Mouse (Mus musculus): ENCODE data around the gene Ccl4. TPM values are rescaled to one million over a fixed set of nuclear protein-coding genes. Genes with fewer than 3 reads are reported as not detected.

Gene Ccl4
- polyA plus RNA-seq (2015; fragmentation: Nextera tagmentation; extraction: Ambion mirVana), result 0.46 and 0.74 TPM in 2 replicates

DNA sequence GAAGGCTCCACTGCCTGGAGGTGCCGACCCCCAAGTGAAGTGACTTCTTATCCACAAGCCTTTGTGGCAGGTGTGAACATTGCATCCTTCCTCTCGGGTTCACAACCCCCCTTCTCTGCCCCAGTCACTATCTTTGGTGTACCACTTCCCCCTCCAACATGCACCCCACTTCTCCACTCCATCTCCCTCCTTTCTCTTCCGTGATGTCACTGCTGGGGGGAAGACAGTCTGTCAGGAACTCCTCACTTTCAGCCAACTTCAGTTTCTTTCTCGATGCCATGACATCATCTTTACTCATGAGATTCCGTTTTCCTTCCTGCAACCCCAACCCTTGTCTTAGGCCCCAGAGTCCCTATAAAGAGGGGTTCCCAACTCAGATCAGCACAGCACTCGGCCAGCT, at the start of gene Ccl4:
Gene Ccl4, plus strand, starts transcription at position 381 of the 400 bp plus-strand sequence.
- no peak within 1 kb of the TSS for H3K9ac ChIP-seq
- H3K27me3 ChIP-seq, result no peaks in the 10 kb centered on the region
- 39% methylated on average over 6 of the region's 6 CpGs for WGBS (ENCODE audit: insufficient replicate concordance)
- H3K4me3 ChIP-seq (replicated peaks), result no peak within 1 kb of the TSS
- no peaks in the 10 kb centered on the region for H3K9me3 ChIP-seq (replicated peaks)
- ATAC-seq (ENCODE audit: low read depth), result no peak
- no peaks in the 10 kb centered on the region for H3K36me3 ChIP-seq
- H3K4me1 ChIP-seq (replicated peaks), result no peaks in the 10 kb centered on the region
- H3K4me2 ChIP-seq, result no peak within 1 kb of the TSS
- no peak within 1 kb of the TSS for H3K27ac ChIP-seq
- DNase-seq, result no peak

DNA sequence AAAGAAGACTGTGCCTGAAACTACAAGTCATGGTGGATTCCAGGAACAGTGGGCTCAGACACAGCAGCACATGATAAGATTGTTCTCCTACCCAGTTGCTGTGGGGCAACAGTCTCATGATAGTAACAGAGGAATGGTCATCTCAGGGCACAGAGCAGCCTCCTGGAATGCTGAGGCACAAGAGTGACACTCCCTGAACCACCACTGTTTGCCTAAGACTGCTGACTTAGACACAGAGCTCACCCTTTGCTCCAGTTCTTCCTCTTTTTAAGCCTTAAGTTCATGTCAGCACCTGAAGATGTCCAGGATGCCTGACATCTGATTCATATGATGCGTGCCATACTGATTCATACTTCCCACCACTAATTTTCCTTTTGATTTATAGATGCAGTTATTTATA, 45.8 kb upstream of the Ccl4 start:
- no peak overlapping the region for H3K4me2 ChIP-seq
- H3K9me3 ChIP-seq (replicated peaks), result no peaks in the 10 kb centered on the region
- no peak overlapping the region for H3K9ac ChIP-seq
- no peaks in the 10 kb centered on the region for H3K27me3 ChIP-seq
- H3K4me1 ChIP-seq (replicated peaks), result no peaks in the 10 kb centered on the region
- no peak for DNase-seq
- no peak for ATAC-seq (ENCODE audit: low read depth)
- H3K36me3 ChIP-seq, result no peaks in the 10 kb centered on the region
- no peak overlapping the region for H3K27ac ChIP-seq
- H3K4me3 ChIP-seq (replicated peaks), result no peak overlapping the region
- 47% methylated on average over 1 of the region's 1 CpGs for WGBS (ENCODE audit: insufficient replicate concordance)

DNA sequence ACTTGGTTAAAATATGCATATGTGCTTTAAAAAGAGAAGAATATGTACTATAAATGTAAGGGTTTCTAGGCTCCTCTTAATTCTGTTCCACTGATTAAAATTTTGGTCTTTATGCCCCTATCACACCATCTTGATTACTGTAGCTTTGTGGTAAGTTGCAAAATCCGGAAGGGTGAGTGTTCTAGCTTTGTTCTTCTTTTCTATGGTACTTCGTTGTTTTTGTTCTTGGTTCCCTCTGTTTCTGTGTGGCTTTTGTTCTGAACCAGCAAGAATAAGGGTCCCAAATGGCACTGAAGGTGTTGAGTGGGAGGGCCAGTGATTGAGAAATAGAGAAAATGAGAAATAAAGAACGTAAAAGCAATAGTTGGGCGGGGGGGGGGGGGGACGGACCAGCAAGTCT, 44.1 kb upstream of the Ccl4 start:
- no peaks in the 10 kb centered on the region for H3K27me3 ChIP-seq
- H3K9ac ChIP-seq, result no peak overlapping the region
- H3K4me1 ChIP-seq (replicated peaks), result no peaks in the 10 kb centered on the region
- H3K27ac ChIP-seq, result no peak overlapping the region
- H3K4me3 ChIP-seq (replicated peaks), result no peak overlapping the region
- no peaks in the 10 kb centered on the region for H3K36me3 ChIP-seq
- no peaks in the 10 kb centered on the region for H3K9me3 ChIP-seq (replicated peaks)
- no peak overlapping the region for H3K4me2 ChIP-seq
- DNase-seq (no peak), ATAC-seq (ENCODE audit: low read depth) (no peak)
- 34% methylated on average over 5 of the region's 5 CpGs for WGBS (ENCODE audit: insufficient replicate concordance)

DNA sequence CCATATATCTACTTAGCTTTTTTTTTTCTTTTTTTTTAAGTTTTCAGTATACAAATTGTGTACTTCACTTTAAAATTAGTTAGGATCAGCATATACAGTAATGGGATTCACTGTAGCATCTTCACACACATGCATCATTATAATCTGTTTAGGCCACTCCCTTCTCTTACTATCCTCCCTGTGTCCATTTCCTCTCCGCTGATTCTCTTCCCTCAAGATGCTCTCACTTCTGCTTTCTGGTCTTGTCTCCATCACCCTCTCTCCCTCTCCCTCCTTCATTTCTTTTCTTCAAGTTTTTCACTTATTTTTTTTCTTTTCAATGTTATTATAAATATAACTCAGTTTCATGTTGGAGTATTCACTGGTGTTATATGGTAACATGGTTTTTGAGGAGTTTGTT, 43.3 kb upstream of the Ccl4 start:
- WGBS (ENCODE audit: insufficient replicate concordance), result 33% methylated on average over 1 of the region's 1 CpGs
- H3K27me3 ChIP-seq, result no peaks in the 10 kb centered on the region
- no peak overlapping the region for H3K9ac ChIP-seq
- ATAC-seq (ENCODE audit: low read depth) (no peak), DNase-seq (no peak)
- no peak overlapping the region for H3K4me2 ChIP-seq
- no peaks in the 10 kb centered on the region for H3K9me3 ChIP-seq (replicated peaks)
- H3K36me3 ChIP-seq, result no peaks in the 10 kb centered on the region
- H3K4me3 ChIP-seq (replicated peaks), result no peak overlapping the region
- no peak overlapping the region for H3K27ac ChIP-seq
- no peaks in the 10 kb centered on the region for H3K4me1 ChIP-seq (replicated peaks)

DNA sequence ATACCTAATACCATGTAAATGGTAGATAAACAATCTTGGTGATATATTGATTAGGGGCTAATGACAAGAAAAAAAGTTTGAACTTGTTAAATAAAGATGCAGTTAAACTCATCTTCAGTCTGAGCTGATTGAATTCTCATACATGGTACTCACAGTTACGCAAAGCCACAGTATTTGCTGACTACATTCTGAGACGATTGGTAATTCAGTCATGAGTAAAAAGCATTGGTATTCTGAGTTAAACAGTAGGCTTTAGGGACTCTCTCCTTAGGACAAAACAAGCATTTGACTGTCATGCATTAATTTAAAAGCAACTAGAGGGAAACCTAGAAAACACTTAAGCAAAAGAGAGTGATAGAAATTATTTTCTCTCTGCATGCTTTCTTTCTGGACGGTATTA, 38.8 kb upstream of the Ccl4 start:
- DNase-seq (no peak), ATAC-seq (ENCODE audit: low read depth) (no peak)
- no peak overlapping the region for H3K4me3 ChIP-seq (replicated peaks)
- H3K4me1 ChIP-seq (replicated peaks), result no peaks in the 10 kb centered on the region
- no peaks in the 10 kb centered on the region for H3K36me3 ChIP-seq
- H3K4me2 ChIP-seq, result no peak overlapping the region
- no peak overlapping the region for H3K9ac ChIP-seq
- H3K27me3 ChIP-seq, result no peaks in the 10 kb centered on the region
- no peak overlapping the region for H3K27ac ChIP-seq
- no peaks in the 10 kb centered on the region for H3K9me3 ChIP-seq (replicated peaks)
- WGBS (ENCODE audit: insufficient replicate concordance), result 65% methylated on average over 3 of the region's 3 CpGs

DNA sequence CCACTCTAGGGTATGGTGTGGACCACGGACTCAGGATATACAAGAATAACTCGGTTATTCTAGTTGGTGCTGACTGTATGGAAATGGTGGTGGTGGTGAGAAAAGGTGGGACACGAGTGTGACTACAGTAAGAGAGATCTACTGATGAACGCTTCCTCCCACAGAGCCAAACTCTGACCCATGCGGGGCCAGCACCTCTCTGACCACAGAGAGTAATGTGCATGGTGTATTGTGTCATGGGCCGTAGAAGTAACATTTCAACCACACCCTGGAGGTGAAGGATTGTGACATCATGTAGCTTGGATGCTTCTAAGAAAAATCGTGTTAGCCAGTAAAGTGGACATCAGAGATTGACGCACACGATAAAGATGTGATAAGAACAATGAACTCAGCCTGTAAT, 33.6 kb upstream of the Ccl4 start:
- 53% methylated on average over 9 of the region's 9 CpGs for WGBS (ENCODE audit: insufficient replicate concordance)
- H3K4me2 ChIP-seq, result no peak overlapping the region
- H3K27ac ChIP-seq, result no peak overlapping the region
- H3K36me3 ChIP-seq, result no peaks in the 10 kb centered on the region
- DNase-seq, result no peak
- no peaks in the 10 kb centered on the region for H3K9me3 ChIP-seq (replicated peaks)
- H3K27me3 ChIP-seq, result no peaks in the 10 kb centered on the region
- no peaks in the 10 kb centered on the region for H3K4me1 ChIP-seq (replicated peaks)
- no peak for ATAC-seq (ENCODE audit: low read depth)
- H3K9ac ChIP-seq, result no peak overlapping the region
- H3K4me3 ChIP-seq (replicated peaks), result no peak overlapping the region

DNA sequence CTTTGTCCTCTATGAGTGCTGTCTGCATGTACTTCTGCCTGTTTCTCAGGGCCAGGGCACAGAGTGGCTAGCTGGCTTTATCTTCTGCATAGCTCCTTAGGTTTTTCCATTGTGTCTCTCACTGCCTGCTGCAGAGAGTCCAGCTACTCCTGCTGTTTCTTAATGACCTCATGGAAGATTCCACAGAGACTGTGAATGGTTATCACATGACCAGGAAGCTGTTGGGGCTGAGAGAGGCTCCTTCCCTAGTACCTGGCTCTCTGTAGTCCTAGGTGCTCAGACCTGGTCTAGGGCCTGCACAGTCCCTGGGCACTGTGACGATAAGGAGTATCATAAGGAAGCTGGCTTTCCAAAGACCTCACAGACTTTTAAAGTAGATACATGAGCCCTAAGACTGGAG, 31.8 kb upstream of the Ccl4 start:
- no peak for ATAC-seq (ENCODE audit: low read depth)
- Histone ChIP-seq H3K36me3 (no peaks in the 10 kb centered on the region), H3K9ac (no peak overlapping the region), H3K27ac (no peak overlapping the region), H3K4me1 (replicated peaks) (no peaks in the 10 kb centered on the region), H3K4me2 (no peak overlapping the region), H3K9me3 (replicated peaks) (no peaks in the 10 kb centered on the region), H3K4me3 (replicated peaks) (no peak overlapping the region), H3K27me3 (no peaks in the 10 kb centered on the region)
- 84% methylated on average over 1 of the region's 1 CpGs for WGBS (ENCODE audit: insufficient replicate concordance)
- no peak for DNase-seq

DNA sequence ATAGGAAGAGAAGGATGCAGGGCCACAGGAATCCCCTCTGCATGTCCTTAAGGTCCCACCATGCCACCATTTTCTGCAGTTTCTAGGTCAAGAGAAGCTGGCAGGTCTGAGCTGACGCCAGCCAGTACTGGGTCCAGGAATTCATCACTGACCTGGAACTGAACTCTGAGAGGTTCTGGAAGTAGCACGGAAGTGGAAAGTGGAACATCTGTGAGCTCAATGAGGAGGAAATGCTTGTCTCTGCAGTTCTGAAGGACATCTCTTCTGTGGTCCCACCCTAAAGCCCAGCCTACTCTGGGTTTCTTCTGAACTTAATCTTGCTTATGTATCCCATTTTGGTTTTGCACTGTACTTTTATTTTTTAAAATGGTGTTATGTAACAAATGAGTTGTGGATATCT, 31.3 kb upstream of the Ccl4 start:
- ATAC-seq (ENCODE audit: low read depth) (no peak), DNase-seq (no peak)
- WGBS (ENCODE audit: insufficient replicate concordance), result 38% methylated on average over 2 of the region's 2 CpGs
- Histone ChIP-seq H3K36me3 (no peaks in the 10 kb centered on the region), H3K9ac (no peak overlapping the region), H3K4me1 (replicated peaks) (no peaks in the 10 kb centered on the region), H3K4me2 (no peak overlapping the region), H3K27ac (no peak overlapping the region), H3K9me3 (replicated peaks) (no peaks in the 10 kb centered on the region), H3K4me3 (replicated peaks) (no peak overlapping the region), H3K27me3 (no peaks in the 10 kb centered on the region)

DNA sequence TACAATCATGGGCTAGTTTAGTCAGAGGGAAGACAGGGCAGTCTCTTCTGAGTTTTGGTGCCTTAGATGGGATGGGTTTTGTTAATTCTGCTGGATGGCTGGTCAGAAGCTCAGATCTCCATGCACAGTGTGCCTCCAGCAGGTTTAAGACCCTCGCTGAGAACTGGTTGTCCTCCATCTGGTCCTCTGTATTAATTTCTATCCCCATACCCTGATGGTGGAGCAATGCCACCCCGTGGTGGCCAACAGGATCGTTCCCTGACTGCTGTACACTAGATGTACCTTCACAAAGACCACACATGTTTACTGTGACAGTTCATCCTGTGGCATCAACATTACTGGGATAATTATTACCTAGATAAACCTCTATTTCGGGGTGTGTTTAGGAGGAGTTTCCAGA, 29.6 kb upstream of the Ccl4 start:
- Histone ChIP-seq H3K4me2 (no peak overlapping the region), H3K9me3 (replicated peaks) (no peaks in the 10 kb centered on the region), H3K27me3 (no peaks in the 10 kb centered on the region), H3K4me1 (replicated peaks) (no peaks in the 10 kb centered on the region), H3K9ac (no peak overlapping the region), H3K4me3 (replicated peaks) (no peak overlapping the region), H3K27ac (no peak overlapping the region), H3K36me3 (no peaks in the 10 kb centered on the region)
- WGBS (ENCODE audit: insufficient replicate concordance), result 39% methylated on average over 4 of the region's 4 CpGs
- DNase-seq (no peak), ATAC-seq (ENCODE audit: low read depth) (no peak)

DNA sequence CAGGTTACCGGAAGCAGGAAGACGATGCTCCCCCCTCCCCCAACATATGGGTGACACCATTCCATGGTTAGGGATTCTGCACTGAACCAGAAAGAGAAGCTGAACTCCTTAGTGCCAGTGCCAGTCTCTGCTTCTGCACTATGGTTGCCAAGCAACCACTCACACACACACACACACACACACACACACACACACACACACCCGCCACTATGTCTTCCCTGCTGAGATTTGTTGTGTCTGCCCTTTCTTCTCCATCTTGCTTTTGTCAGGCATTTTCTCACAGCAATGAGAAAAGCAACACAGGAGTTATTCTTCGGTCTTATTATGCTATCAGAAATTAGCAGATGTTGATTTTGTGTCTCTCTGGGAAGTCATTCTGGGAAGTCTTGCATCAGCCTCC, 28.0 kb upstream of the Ccl4 start:
- Histone ChIP-seq H3K27me3 (no peaks in the 10 kb centered on the region), H3K36me3 (no peaks in the 10 kb centered on the region), H3K4me2 (no peak overlapping the region), H3K9ac (no peak overlapping the region), H3K27ac (no peak overlapping the region), H3K4me1 (replicated peaks) (no peaks in the 10 kb centered on the region), H3K4me3 (replicated peaks) (no peak overlapping the region), H3K9me3 (replicated peaks) (no peaks in the 10 kb centered on the region)
- DNase-seq, result no peak
- 62% methylated on average over 4 of the region's 4 CpGs for WGBS (ENCODE audit: insufficient replicate concordance)
- no peak for ATAC-seq (ENCODE audit: low read depth)

DNA sequence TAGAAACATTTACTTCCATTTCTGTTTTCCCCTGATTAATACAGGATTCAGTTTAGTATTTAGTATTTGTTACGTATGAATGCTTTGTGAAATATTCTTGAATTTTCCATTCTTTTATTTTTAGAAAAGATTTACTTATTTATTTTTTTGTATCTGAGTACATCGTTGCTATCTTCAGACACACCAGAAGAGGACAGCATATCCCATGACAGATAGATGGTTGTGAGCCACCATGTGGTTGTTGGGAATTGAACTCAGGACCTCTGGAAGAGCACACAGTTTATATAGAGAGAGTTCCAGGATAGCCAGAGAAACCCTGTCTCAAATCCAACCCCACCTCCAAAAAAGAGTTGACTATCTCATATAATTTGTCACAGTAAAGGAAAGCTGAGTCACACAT, 27.5 kb upstream of the Ccl4 start:
- 72% methylated on average over 2 of the region's 2 CpGs for WGBS (ENCODE audit: insufficient replicate concordance)
- H3K4me3 ChIP-seq (replicated peaks), result no peak overlapping the region
- H3K9ac ChIP-seq, result no peak overlapping the region
- DNase-seq (no peak), ATAC-seq (ENCODE audit: low read depth) (no peak)
- H3K9me3 ChIP-seq (replicated peaks), result no peaks in the 10 kb centered on the region
- no peaks in the 10 kb centered on the region for H3K4me1 ChIP-seq (replicated peaks)
- H3K27me3 ChIP-seq, result no peaks in the 10 kb centered on the region
- H3K27ac ChIP-seq, result no peak overlapping the region
- H3K4me2 ChIP-seq, result no peak overlapping the region
- H3K36me3 ChIP-seq, result no peaks in the 10 kb centered on the region

DNA sequence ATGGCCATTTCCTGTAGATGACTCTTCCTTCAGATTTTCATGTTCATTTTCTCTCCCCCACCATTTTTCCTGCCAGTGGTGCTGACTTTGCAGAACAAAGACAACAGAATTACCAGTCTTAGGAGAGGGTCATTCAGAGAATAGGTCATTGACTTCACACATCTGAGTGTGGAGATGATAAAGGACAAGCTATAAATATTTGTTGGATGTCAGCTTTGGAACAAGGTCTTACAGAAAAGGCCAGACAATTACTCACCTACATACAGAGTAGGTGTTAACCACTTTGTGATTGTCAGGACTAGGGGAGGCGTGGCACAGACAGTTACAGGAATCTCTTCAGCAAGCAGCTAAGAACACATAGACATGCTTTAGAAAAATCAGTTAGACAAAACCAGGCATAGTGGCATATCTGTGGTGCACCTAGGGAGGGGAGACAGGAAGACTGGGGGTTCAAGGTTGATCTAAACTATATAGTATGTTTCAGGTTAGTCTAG, 25.6 kb upstream of the Ccl4 start:
- no peak overlapping the region for H3K4me3 ChIP-seq (replicated peaks)
- no peak overlapping the region for H3K27ac ChIP-seq
- H3K9me3 ChIP-seq (replicated peaks), result no peaks in the 10 kb centered on the region
- no peak overlapping the region for H3K9ac ChIP-seq
- no peak overlapping the region for H3K4me2 ChIP-seq
- no peaks in the 10 kb centered on the region for H3K36me3 ChIP-seq
- 33% methylated on average over 1 of the region's 1 CpGs for WGBS (ENCODE audit: insufficient replicate concordance)
- H3K27me3 ChIP-seq, result no peaks in the 10 kb centered on the region
- H3K4me1 ChIP-seq (replicated peaks), result no peaks in the 10 kb centered on the region
- DNase-seq, result no peak
- ATAC-seq (ENCODE audit: low read depth), result no peak
